Mouse (Mus musculus): ENCODE measurements around the gene Cdc20b. TPM values are rescaled to one million over a fixed set of nuclear protein-coding genes. Genes with fewer than 3 reads are reported as not detected.
A peak's percentile ranks its signal among the peaks of the same experiment; 100 is the strongest.

Gene Cdc20b
- polyA plus RNA-seq (2017; shearing (Covaris generic)) = not detected

GRCm38 (mm10) chr13:113034950-113035421 lies at the start of gene Cdc20b:
TSS of gene Cdc20b (plus strand) at chr13:113035111.
- ATAC-seq = peak; percentile 75

GRCm38 (mm10) chr13:112985605-112986450 lies 49.1 kb upstream of the Cdc20b start:
- no peak for ATAC-seq

GRCm38 (mm10) chr13:112986451-112986950 lies 48.4 kb upstream of the Cdc20b start:
- ATAC-seq = no peak

GRCm38 (mm10) chr13:112987532-112987943 lies 47.4 kb upstream of the Cdc20b start, which contains the start of gene Ccno:
TSS of gene Ccno (plus strand) at chr13:112987802.
- peak; percentile 95 for ATAC-seq

GRCm38 (mm10) chr13:112987991-112988390 lies 46.9 kb upstream of the Cdc20b start:
- ATAC-seq = peak; percentile 3

GRCm38 (mm10) chr13:112988866-112989265 lies 46.0 kb upstream of the Cdc20b start:
- no peak for ATAC-seq

- ATAC-seq = no peak
Measured at GRCm38 (mm10) chr13:112989541-112989940, 45.4 kb upstream of the Cdc20b start.

- no peak for ATAC-seq
Measured at GRCm38 (mm10) chr13:112990346-112990745, 44.6 kb upstream of the Cdc20b start.

- ATAC-seq = peak; percentile 24
Measured at GRCm38 (mm10) chr13:112993531-112994152, 41.3 kb upstream of the Cdc20b start, which contains the start of gene Mcidas. TSS of gene Mcidas (plus strand) at chr13:112993845.

GRCm38 (mm10) chr13:112994191-112994590 lies 40.7 kb upstream of the Cdc20b start:
- ATAC-seq = peak; percentile 86

GRCm38 (mm10) chr13:112996407-112996806 lies 38.5 kb upstream of the Cdc20b start:
- no peak for ATAC-seq

- no peak for ATAC-seq
Measured at GRCm38 (mm10) chr13:112997369-112997768, 37.5 kb upstream of the Cdc20b start.

GRCm38 (mm10) chr13:112998427-112999201 lies 36.3 kb upstream of the Cdc20b start:
- ATAC-seq = peak; percentile 32

GRCm38 (mm10) chr13:113000090-113000489 lies 34.8 kb upstream of the Cdc20b start:
- no peak for ATAC-seq

GRCm38 (mm10) chr13:113000576-113001318 lies 34.2 kb upstream of the Cdc20b start:
- ATAC-seq = no peak

GRCm38 (mm10) chr13:113012683-113013082 lies 22.2 kb upstream of the Cdc20b start:
- ATAC-seq = no peak

GRCm38 (mm10) chr13:113013174-113013953 lies 21.5 kb upstream of the Cdc20b start:
- peak; percentile 94 for ATAC-seq

- no peak for ATAC-seq
Measured at GRCm38 (mm10) chr13:113021521-113021920, 13.4 kb upstream of the Cdc20b start.

- no peak for ATAC-seq
Measured at GRCm38 (mm10) chr13:113022467-113022866, 12.4 kb upstream of the Cdc20b start.

GRCm38 (mm10) chr13:113023274-113024143 lies 11.4 kb upstream of the Cdc20b start:
- ATAC-seq = peak; percentile 76

Measured in inflammation-experienced regulatory T-cells, adult 6 months (primary cell).